Mouse (Mus musculus) CD4-positive, CD25-positive, alpha-beta regulatory T cell, adult 2 months (primary cell): Measurements from ENCODE around the gene Sh2b3.

ENCODE experiments used
- DNase-seq: peaks from one replicate; pipeline ENCODE4 v3.0.0-alpha.2; 2012; ENCODE audit warnings: low read depth, low spot score

The Sh2b3 gene

DNA sequence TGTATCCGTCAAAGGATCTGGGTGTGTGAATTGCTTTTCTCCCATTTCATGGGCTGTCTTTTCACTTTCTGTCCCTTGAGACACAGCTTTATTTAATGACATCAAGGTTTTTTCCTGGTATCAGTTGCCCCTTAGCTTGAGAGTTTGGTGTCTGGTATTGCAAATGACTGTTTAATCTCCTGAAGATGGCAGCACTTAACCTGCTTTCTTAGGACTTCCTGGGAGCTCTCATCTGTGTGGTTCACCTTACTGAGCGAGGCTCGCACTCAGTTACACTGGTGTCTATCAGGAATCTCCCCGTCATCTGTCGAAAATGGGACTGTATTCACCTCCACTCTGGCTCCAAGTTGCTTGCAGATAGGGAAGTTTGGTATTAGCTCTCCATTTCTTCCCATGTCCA lies 46.4 kb downstream of the Sh2b3 start:
- DNase-seq = peak; percentile 56

- DNase-seq = no peak
Measured at GRCm38 (mm10) chr5:121783862-121784500, 53.5 kb downstream of the Sh2b3 start.

DNA sequence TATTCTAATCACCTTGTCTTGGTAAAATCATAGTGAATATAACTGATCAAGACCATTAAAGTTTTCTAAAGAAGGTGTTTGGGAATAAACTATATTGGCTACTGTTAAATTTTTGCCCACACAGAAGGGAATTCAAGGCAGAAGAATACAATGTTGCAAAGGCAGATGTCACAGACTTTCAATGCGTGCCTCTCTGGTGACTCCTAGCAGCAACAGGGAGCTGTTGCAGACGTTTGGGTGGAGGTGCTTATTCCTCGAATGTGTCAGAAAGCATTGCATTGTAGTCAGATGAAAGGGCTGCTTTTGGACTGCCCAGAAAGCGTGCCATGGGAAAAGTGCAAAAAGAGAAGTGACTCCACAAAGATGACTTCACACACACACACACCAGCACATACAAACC lies 55.0 kb downstream of the Sh2b3 start:
- DNase-seq = no peak

DNA sequence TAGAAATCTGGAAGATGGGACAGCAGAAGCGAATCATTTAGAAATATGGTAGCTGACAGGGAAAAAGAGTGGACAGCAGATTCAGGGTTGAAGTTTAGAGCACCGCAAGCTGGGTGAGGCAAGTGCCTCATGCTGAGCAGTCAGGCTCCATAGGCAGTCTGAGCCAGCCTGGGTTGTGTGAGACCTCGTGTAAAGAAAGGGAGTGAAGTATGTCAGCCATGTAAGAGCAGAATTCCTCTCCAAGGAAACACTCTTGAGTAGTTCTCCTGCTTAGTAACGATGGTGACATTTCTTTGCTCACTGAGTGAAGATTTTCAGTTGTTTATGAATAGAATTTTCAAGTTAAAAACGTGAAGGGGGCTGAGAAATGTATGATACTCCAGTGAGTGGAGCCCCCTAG lies 57.3 kb downstream of the Sh2b3 start:
- no peak for DNase-seq

DNA sequence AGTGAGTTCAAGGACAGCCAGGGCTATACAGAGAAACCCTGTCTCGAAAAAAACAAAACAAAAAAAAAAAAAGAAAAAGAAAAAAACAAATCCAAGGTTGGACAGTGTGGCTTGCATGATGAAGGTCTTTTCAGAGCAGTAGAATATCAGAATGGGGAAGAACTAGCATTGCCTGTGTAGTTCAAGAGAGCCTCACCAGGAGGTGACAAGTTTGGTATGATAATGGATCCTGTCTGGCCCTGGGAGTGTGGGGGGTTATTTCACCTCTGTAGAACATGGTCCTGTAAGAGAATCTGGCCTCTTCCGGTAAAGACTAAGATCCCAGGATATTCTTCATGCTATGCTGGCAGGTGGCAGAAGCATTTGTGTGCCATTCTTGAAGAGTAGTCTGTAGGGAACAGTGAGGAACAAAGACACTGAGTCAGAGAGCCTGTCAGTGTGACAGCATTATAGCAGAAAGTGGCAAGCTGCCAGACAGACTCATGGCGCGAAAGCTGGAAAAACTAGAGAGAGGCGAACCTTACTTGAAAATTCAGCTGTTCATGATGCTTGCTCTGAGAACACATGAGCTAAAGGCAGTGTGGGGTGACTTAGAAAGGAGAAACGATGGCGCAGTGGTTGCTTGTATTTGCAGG lies 58.8 kb downstream of the Sh2b3 start:
- DNase-seq = no peak

DNA sequence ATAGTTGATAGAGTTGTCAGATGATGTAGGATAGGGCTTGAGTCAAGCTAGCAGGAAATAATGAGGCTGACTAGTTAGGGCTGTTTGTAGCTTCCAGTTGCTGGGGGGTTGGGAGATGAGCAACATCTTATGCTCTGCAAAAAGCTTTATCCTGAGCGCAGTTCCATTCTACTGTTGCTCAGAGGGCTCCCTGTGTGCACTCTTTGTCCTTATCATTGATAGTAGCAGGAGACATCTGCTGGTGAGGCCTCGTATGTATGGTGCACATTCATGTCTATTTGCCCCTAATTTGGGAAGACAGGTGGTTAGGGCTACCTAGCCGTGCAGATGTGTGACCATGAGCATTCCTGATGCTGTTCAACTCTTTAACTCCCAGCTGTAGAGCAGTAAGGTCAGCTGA lies 65.8 kb downstream of the Sh2b3 start:
- DNase-seq = no peak

DNA sequence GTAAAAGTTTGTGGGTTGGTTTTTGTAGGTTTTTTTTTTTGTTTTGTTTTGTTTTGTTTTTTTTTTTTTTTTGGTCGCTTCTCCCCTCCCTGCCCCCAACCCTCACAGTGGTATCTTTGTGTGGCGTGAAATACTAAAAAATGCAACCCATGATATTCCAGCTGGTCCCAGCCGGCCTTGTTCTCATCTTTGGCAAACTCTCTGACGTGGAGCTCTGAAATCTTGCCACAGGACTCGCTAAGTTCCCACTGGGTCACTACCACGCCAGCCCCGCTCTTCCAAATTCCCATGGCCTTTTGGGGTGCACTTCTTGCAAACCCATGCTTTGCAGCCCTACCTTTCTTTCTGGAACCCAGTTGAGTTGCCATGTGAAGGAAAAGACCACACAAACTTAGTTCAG lies 67.6 kb downstream of the Sh2b3 start:
- no peak for DNase-seq

GRCm38 (mm10) chr5:121767564-121767963 lies 69.9 kb downstream of the Sh2b3 start:
- no peak for DNase-seq

- peak; percentile 35 for DNase-seq
Measured at GRCm38 (mm10) chr5:121766038-121766773, 71.2 kb downstream of the Sh2b3 start.
